Mouse (Mus musculus) embryonic facial prominence, embryonic 10.5 days (tissue): ENCODE measurements around the gene Ypel4. TPM values are rescaled to one million over a fixed set of nuclear protein-coding genes. Genes with fewer than 3 reads are reported as not detected.
A peak's percentile ranks its signal among the peaks of the same experiment; 100 is the strongest.

Source experiments
- DNase-seq: peaks from one replicate; pipeline ENCODE4 v3.0.0-alpha.2; 2017; ENCODE audit warnings: low spot score
- H3K27ac ChIP-seq: fragments of 300-500 bp; sonication (generic); replicated peaks from 2 replicates; pipeline ENCODE4 v1.5.1; 2016; ENCODE audit warnings: mild to moderate bottlenecking
- H3K27me3 ChIP-seq: fragments of 300-500 bp; sonication (generic); replicated peaks from 2 replicates; pipeline ENCODE4 v1.6.1; 2016; ENCODE audit warnings: low read depth, mild to moderate bottlenecking; ENCODE audit not compliant: poor library complexity, severe bottlenecking
- H3K36me3 ChIP-seq: fragments of 300-500 bp; sonication (generic); replicated peaks from 2 replicates; pipeline ENCODE4 v1.6.1; 2016; ENCODE audit warnings: mild to moderate bottlenecking, moderate library complexity
- H3K4me1 ChIP-seq: fragments of 300-500 bp; sonication (generic); 2 replicates; pipeline ENCODE4 v1.6.1; 2016
- H3K4me3 ChIP-seq: fragments of 300-500 bp; sonication (generic); 2 replicates; pipeline ENCODE4 v1.5.1; 2016; ENCODE audit warnings: mild to moderate bottlenecking, moderate library complexity
- H3K9me3 ChIP-seq: fragments of 300-500 bp; sonication (generic); 2 replicates; pipeline ENCODE4 v1.6.1; 2016; ENCODE audit warnings: mild to moderate bottlenecking
- WGBS: fragments of 180-500 bp; shearing (Covaris S2); methylation state at CpG from one replicate; pipeline ENCODE4 v1.1.7; 2016; 5-methylcytosine and 5-hydroxymethylcytosine counted together
- polyA plus RNA-seq: library from polyadenylated mRNA; unstranded; fragments of >200 nt; fragmentation: Nextera tagmentation; extraction: Ambion mirVana; gene quantifications from 2 replicates; pipeline ENCODE4 v1.2.1, GENCODE M21; 2016

The Ypel4 gene
- 8.1 and 8.9 TPM in 2 replicates for polyA plus RNA-seq

- H3K9me3 ChIP-seq: no peaks in the 10 kb centered on the region
- no peaks in the 10 kb centered on the region for H3K27me3 ChIP-seq
- peaks cover 58% of the 10 kb centered on the region for H3K4me1 ChIP-seq
- DNase-seq: peak; percentile 70
- no peaks in the 10 kb centered on the region for H3K36me3 ChIP-seq
- 2% methylated on average over 8 of the region's 8 CpGs for WGBS
- peak within 1 kb of the TSS; percentile 65 for H3K4me3 ChIP-seq
- peak within 1 kb of the TSS; percentile 88 for H3K27ac ChIP-seq
Observed at GRCm38 (mm10) chr2:84733579-84734300, at the start of gene Ypel4. TSS of gene Ypel4 (plus strand) at chr2:84734058.

GRCm38 (mm10) chr2:84688080-84688844 lies 45.6 kb upstream of the Ypel4 start:
- no peak overlapping the region for H3K27ac ChIP-seq
- no peaks in the 10 kb centered on the region for H3K4me1 ChIP-seq
- peaks cover 97% of the 10 kb centered on the region for H3K36me3 ChIP-seq
- 85% methylated on average over 2 of the region's 2 CpGs for WGBS
- H3K4me3 ChIP-seq: no peak overlapping the region
- H3K27me3 ChIP-seq: no peaks in the 10 kb centered on the region
- H3K9me3 ChIP-seq: no peaks in the 10 kb centered on the region
- no peak for DNase-seq

GRCm38 (mm10) chr2:84690050-84690449 lies 43.8 kb upstream of the Ypel4 start:
- WGBS: 91% methylated on average over 12 of the region's 12 CpGs
- Histone ChIP-seq H3K27ac (no peak overlapping the region), H3K9me3 (no peaks in the 10 kb centered on the region), H3K36me3 (peaks cover 97% of the 10 kb centered on the region), H3K4me3 (no peak overlapping the region), H3K27me3 (no peaks in the 10 kb centered on the region), H3K4me1 (no peaks in the 10 kb centered on the region)
- DNase-seq: no peak

- no peaks in the 10 kb centered on the region for H3K4me1 ChIP-seq
- no peaks in the 10 kb centered on the region for H3K9me3 ChIP-seq
- no peak for DNase-seq
- peaks cover 98% of the 10 kb centered on the region for H3K36me3 ChIP-seq
- WGBS: 89% methylated on average over 5 of the region's 5 CpGs
- H3K27me3 ChIP-seq: no peaks in the 10 kb centered on the region
- no peak overlapping the region for H3K4me3 ChIP-seq
- H3K27ac ChIP-seq: no peak overlapping the region
Observed at GRCm38 (mm10) chr2:84695007-84695695, 38.7 kb upstream of the Ypel4 start.

- Histone ChIP-seq H3K4me1 (peaks cover 4% of the 10 kb centered on the region; the same call in 1 of the 2 replicates), H3K9me3 (no peaks in the 10 kb centered on the region), H3K4me3 (no peak overlapping the region), H3K36me3 (peaks cover 94% of the 10 kb centered on the region), H3K27ac (no peak overlapping the region), H3K27me3 (no peaks in the 10 kb centered on the region)
- DNase-seq: no peak
- WGBS: 92% methylated on average over 1 of the region's 1 CpGs
Observed at GRCm38 (mm10) chr2:84703497-84703896, 30.4 kb upstream of the Ypel4 start.

- no peak for DNase-seq
- H3K27me3 ChIP-seq: no peaks in the 10 kb centered on the region
Observed at GRCm38 (mm10) chr2:84704329-84704728, 29.5 kb upstream of the Ypel4 start.

GRCm38 (mm10) chr2:84705295-84705694 lies 28.6 kb upstream of the Ypel4 start:
- H3K9me3 ChIP-seq: no peaks in the 10 kb centered on the region
- H3K36me3 ChIP-seq: peaks cover 94% of the 10 kb centered on the region
- no peak overlapping the region for H3K27ac ChIP-seq
- no peaks in the 10 kb centered on the region for H3K27me3 ChIP-seq
- no peak for DNase-seq
- H3K4me3 ChIP-seq: no peak overlapping the region
- 93% methylated on average over 1 of the region's 1 CpGs for WGBS
- H3K4me1 ChIP-seq: peaks cover 4% of the 10 kb centered on the region; the same call in 1 of the 2 replicates

More at GRCm38 (mm10) chr2:84704329-84704728, 29.5 kb upstream of the Ypel4 start:
- H3K4me1 ChIP-seq: peaks cover 4% of the 10 kb centered on the region; the same call in 1 of the 2 replicates
- H3K9me3 ChIP-seq: no peaks in the 10 kb centered on the region
- WGBS: 76% methylated on average over 5 of the region's 5 CpGs
- H3K4me3 ChIP-seq: no peak overlapping the region
- no peak overlapping the region for H3K27ac ChIP-seq
- peaks cover 94% of the 10 kb centered on the region for H3K36me3 ChIP-seq

- peaks cover 86% of the 10 kb centered on the region for H3K36me3 ChIP-seq
- H3K27me3 ChIP-seq: no peaks in the 10 kb centered on the region
- no peak overlapping the region for H3K4me3 ChIP-seq
- no peak overlapping the region for H3K27ac ChIP-seq
- peaks cover 4% of the 10 kb centered on the region; the same call in 1 of the 2 replicates for H3K4me1 ChIP-seq
- 64% methylated on average over 1 of the region's 1 CpGs for WGBS
- no peaks in the 10 kb centered on the region for H3K9me3 ChIP-seq
- DNase-seq: no peak
Observed at GRCm38 (mm10) chr2:84707523-84707922, 26.3 kb upstream of the Ypel4 start.

- H3K4me1 ChIP-seq: peaks cover 26% of the 10 kb centered on the region
- H3K36me3 ChIP-seq: peaks cover 45% of the 10 kb centered on the region
- WGBS: 92% methylated on average over 2 of the region's 2 CpGs
- H3K27ac ChIP-seq: no peak overlapping the region
- no peak for DNase-seq
- no peaks in the 10 kb centered on the region for H3K27me3 ChIP-seq
- H3K4me3 ChIP-seq: no peak overlapping the region
- H3K9me3 ChIP-seq: no peaks in the 10 kb centered on the region
Observed at GRCm38 (mm10) chr2:84711898-84712297, 22.0 kb upstream of the Ypel4 start.

- no peak for DNase-seq
- peaks cover 20% of the 10 kb centered on the region for H3K36me3 ChIP-seq
- WGBS: under 1% methylated on average over 26 of the region's 26 CpGs
- H3K4me1 ChIP-seq: peaks cover 24% of the 10 kb centered on the region
- no peaks in the 10 kb centered on the region for H3K9me3 ChIP-seq
- H3K27ac ChIP-seq: peak overlapping the region; percentile 96
- H3K4me3 ChIP-seq: peak overlapping the region; percentile 96
- H3K27me3 ChIP-seq: no peaks in the 10 kb centered on the region
Observed at GRCm38 (mm10) chr2:84714422-84714810, 19.4 kb upstream of the Ypel4 start.

- Histone ChIP-seq H3K36me3 (peaks cover 14% of the 10 kb centered on the region), H3K9me3 (no peaks in the 10 kb centered on the region), H3K4me3 (peak within 1 kb of the TSS; percentile 96), H3K27me3 (no peaks in the 10 kb centered on the region), H3K4me1 (peaks cover 24% of the 10 kb centered on the region), H3K27ac (peak within 1 kb of the TSS; percentile 96)
- under 1% methylated on average over 107 of the region's 107 CpGs for WGBS
- DNase-seq: peak; percentile 99
Observed at GRCm38 (mm10) chr2:84714811-84715561, 18.9 kb upstream of the Ypel4 start, which contains the start of gene Zdhhc5. TSS of gene Zdhhc5 (minus strand) at chr2:84715180.
